Mouse (Mus musculus) large intestine, adult 2 months (tissue): ENCODE results near the gene Tyw1. TPM values are rescaled to one million over a fixed set of nuclear protein-coding genes. Genes with fewer than 3 reads are reported as not detected.

Source experiments
- DNase-seq: peaks from one replicate; pipeline ENCODE4 v3.0.0-alpha.2; 2012; ENCODE audit warnings: low read depth, low spot score
- WGBS: fragments of 180-500 bp; shearing (Covaris S2); methylation state at CpG from one replicate; pipeline ENCODE4 v1.1.7; 2018; 5-methylcytosine and 5-hydroxymethylcytosine counted together
- polyA plus RNA-seq: library from polyadenylated mRNA; depleted of rRNA; stranded (reverse); fragments of >200 nt; gene quantifications from 2 replicates; pipeline ENCODE4 v1.2.3, GENCODE M21; 2012

The Tyw1 gene
- polyA plus RNA-seq, 1 experiment: 6.7 TPM

GRCm38 (mm10) chr5:130307921-130308320 lies 52.5 kb downstream of the Tyw1 start:
- DNase-seq: no peak
- WGBS: 78% methylated on average over 7 of the region's 7 CpGs

GRCm38 (mm10) chr5:130310077-130310476 lies 54.7 kb downstream of the Tyw1 start:
- DNase-seq: no peak
- WGBS: over 99% methylated on average over 4 of the region's 4 CpGs

- no peak for DNase-seq
- 69% methylated on average over 7 of the region's 7 CpGs for WGBS
These were observed 55.4 kb downstream of the Tyw1 start for GRCm38 (mm10) chr5:130310827-130311226.

DNA sequence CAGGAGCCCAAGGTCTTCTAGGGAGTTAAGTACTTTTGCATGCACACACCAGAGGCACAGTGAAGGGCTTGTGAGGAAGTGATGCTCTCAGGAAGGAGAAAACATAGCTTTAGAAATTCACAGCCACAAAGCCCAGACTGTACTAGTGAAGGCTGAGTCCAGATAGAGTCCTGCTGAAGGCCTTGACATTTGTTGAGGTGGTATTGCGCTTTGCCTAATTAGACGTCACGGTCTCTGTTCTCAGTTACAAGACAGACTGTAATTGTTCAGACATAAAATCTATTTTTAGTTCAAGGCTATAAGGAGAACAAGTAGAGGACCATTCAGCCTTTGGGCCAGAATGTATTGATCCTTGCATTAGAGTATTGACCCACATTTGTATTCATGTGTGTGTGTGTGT lies 58.1 kb downstream of the Tyw1 start:
- DNase-seq: no peak
- 83% methylated on average over 3 of the region's 3 CpGs for WGBS

DNA sequence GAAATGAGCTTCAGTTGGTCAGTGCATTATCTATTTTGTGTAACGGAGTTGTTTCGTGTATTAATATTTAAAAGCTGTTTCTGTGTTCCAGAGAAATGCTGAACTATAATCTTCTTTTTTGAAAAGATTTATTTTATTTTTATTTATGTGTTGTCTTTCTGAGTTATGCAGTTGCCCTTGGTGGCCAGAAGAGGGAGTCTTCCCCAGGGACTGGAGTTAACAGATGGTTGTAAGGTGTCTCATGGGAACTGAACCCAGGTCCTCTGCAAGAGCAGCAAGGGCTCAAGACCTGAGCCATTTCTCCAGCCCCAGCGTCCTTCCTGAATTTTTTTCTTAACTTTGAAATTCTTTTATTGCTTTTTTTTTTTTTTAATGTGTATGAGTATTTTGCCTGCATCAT lies 59.5 kb downstream of the Tyw1 start:
- DNase-seq: no peak
- WGBS: 95% methylated on average over 3 of the region's 3 CpGs

GRCm38 (mm10) chr5:130316321-130316720 lies 60.9 kb downstream of the Tyw1 start:
- WGBS: 85% methylated on average over 9 of the region's 9 CpGs

DNA sequence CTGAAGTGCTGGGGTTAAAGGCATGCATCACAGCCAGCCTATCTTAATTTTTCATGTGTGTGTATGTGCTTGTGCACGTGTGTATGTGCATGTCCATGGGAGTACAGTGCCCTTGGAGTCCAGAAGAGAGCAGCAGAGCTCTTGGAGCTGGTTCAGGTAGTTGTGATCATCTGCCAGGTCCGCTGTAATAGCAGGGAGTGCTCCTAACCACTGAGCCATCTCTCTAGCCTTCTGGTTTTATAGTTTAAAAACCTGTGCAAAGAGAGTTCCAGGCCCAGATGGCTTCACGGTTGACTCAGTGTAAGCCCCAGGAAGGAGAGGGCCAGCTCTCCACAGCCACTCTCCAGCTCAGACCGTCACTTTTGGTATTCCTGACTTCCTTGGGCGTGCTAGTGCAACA lies 64.4 kb downstream of the Tyw1 start:
- no peak for DNase-seq
- WGBS: 95% methylated on average over 5 of the region's 5 CpGs

More at GRCm38 (mm10) chr5:130316321-130316720, 60.9 kb downstream of the Tyw1 start:
- no peak for DNase-seq

- WGBS: 78% methylated on average over 3 of the region's 3 CpGs
These were observed 65.1 kb downstream of the Tyw1 start for GRCm38 (mm10) chr5:130320485-130320884.

GRCm38 (mm10) chr5:130325486-130325885 lies 70.1 kb downstream of the Tyw1 start:
- WGBS: 93% methylated on average over 8 of the region's 8 CpGs
- no peak for DNase-seq

More at GRCm38 (mm10) chr5:130320485-130320884, 65.1 kb downstream of the Tyw1 start:
- no peak for DNase-seq

GRCm38 (mm10) chr5:130327615-130328263 lies 72.3 kb downstream of the Tyw1 start:
- no peak for DNase-seq
- WGBS: 43% methylated on average over 6 of the region's 6 CpGs

DNA sequence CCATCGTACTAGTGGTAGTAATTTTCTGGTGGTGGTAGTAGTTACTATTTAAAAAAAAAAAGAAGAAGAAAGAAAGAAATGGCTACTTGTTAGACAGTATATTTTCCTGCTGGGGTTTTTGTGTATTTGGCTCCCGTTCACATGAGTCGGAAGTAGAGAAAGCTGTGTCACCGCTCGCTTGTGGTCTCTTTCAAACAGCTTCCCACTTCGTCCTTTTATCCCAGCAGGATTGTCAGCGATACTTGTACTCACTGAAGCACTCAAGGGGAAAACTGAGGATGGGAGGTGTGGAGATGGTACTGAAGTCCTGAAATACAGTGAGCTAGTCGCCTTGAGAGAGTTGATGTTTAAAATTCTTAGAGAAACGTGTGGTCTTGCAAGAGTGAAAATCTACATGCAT lies 72.9 kb downstream of the Tyw1 start:
- WGBS: 83% methylated on average over 9 of the region's 9 CpGs
- no peak for DNase-seq

- 91% methylated on average over 2 of the region's 2 CpGs for WGBS
- DNase-seq: no peak
These were observed 74.5 kb downstream of the Tyw1 start for GRCm38 (mm10) chr5:130329889-130330288.

GRCm38 (mm10) chr5:130330801-130331200 lies 75.4 kb downstream of the Tyw1 start:
- DNase-seq: no peak
- 90% methylated on average over 4 of the region's 4 CpGs for WGBS

- DNase-seq: no peak
- WGBS: 79% methylated on average over 4 of the region's 4 CpGs
These were observed 75.8 kb downstream of the Tyw1 start for GRCm38 (mm10) chr5:130331206-130331605.

DNA sequence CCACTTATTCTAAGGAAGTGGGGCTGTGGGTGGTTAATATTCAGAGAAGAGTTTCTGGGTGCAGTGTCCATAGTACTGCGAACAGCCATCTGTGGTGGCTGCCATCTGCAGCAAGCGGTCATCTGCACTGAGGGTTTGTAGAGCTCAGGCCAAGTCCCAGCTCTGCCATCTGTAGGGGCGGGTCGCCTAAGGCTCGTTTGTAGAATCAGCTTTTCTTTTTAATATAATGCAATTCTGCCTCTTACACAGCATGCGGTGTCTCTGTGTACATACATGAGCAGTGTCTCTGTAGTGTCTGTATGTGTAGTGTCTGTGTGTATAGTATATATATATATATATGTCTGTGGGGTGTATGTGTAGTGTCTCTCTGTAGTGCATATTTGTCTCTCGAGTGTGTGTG lies 78.1 kb downstream of the Tyw1 start:
- 80% methylated on average over 7 of the region's 7 CpGs for WGBS
- DNase-seq: no peak

DNA sequence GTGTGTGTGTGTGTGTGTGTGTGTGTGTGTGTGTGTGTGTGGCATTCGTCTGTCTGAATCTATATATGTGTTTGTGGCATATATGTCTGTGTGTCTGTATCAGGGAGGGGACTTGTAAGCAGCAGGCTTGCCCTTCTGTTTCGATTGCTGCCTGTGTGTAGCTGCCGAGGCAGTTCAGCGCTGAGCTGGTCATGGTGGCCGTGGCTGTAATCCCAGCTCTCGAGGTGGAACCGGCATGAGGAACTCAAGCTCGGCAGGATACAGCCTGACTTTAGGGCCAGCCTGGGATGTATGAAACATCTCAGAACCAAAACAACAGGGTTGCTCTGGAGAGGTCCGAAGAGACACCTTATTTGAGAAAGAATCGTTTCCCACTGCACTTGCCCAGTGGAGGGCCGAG lies 78.6 kb downstream of the Tyw1 start:
- DNase-seq: no peak
- WGBS: 97% methylated on average over 11 of the region's 11 CpGs

DNA sequence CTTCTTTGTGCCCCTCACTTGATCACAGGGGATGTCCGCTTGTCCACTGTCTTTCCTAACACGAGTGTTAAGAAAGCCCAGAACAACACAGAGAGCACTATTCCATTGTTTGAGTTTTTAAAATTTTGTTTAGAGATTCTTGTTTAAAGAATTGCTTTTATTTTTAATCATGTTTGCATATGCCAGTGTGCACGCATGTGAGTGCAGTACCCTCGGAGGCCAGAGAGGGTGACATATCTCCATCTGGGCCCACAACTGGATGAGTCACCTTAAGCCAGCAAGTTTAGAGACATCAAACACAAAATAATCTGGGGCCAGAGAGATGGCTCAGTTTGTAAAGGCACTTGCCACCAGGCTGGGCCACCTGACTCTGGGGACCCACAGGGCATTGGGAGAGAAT lies 80.0 kb downstream of the Tyw1 start:
- no peak for DNase-seq
- WGBS: 98% methylated on average over 4 of the region's 4 CpGs

DNA sequence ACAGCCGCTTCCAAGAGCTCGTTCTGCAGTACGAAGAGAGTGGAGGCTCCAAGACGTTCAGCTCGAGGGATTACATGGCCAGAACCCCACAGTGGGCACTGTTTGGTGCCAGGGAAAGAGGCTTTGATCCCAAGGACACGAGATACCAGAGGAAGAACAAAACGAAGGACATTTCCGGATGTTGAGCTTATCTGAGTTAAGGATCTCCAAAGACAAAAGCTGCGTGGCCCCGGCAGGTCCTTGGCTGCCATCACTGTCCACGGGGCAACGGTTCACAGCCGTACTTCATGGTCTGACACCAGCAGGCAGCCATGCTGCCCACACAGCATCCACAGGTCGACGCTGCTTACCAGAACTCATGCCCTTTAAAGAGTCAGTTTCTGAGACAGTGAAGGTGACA lies 85.2 kb downstream of the Tyw1 start:
- no peak for DNase-seq
- WGBS: 92% methylated on average over 15 of the region's 15 CpGs

DNA sequence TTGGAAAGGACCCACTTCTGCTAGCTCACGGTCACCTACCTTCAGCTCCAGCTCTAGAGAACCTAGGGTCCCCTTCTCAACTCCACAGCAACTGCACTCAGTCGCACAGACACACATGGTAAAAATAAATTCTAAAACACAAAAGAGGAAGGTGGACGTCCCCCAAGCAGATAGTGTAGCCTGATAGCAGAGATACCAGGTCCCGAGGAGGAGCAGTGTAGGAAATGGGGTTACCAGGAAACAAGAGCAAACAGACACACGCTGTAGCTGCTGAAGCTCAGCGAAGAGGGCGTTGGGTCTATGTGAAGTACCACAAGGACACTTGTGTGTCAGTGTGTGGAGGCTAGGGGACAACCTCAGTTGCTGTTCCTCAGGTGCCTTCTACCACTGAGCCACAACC lies 89.6 kb downstream of the Tyw1 start:
- DNase-seq: no peak
- WGBS: 89% methylated on average over 7 of the region's 7 CpGs

DNA sequence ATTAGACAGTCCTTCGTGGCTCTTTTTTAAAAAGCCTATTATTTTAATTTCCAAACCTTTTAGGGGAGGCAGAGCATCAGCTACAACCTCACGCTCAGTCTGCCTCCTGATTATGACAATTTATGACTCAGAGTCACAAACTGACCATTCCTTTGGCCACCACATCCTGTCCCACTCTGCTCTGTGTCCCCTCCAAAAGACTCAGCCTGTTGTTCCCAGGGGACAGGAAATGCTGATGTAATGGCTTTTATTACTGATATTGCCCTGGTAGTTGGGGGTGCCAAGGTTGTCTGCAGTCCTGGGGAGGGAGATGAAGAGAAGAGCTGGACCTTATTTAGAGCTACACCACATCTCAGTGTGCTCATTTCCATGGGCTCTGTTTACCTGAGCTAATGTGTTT lies 90.5 kb downstream of the Tyw1 start:
- WGBS: 84% methylated on average over 2 of the region's 2 CpGs
- no peak for DNase-seq

- whole genome bisulfite sequencing: 48% methylated on average over 7 of the region's 7 CpGs
- DNase-seq: no peak
These were observed 99.8 kb downstream of the Tyw1 start for GRCm38 (mm10) chr5:130355223-130355622.

DNA sequence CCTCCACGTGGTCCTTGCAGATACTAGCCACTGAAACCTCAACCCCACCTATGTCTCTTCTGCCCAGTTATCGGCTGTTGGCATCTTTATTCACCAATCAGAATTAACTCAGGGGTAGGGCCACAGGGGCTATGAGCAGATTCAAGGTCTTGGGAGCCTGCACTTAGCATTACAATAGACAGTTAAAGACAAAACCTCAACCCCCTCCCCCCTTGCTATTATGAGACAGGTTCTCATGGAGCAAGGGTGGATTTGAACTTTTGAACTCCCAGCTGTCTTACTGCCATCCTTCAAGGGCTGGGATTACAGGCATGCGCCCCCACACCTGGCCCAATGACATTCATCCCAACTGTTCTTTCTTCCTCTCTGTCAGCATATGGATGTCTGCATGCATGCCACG lies 107.7 kb downstream of the Tyw1 start:
- WGBS: 70% methylated on average over 4 of the region's 4 CpGs

More for the DNA sequence above, 107.7 kb downstream of the Tyw1 start:
- no peak for DNase-seq
